Mouse (Mus musculus): Measurements from ENCODE around the gene Spint2.
"Not testable (repeated sequence)": the region's sequence is repeated elsewhere in the genome, so short reads cannot be mapped to it uniquely, and the experiment has no call there.

DNA sequence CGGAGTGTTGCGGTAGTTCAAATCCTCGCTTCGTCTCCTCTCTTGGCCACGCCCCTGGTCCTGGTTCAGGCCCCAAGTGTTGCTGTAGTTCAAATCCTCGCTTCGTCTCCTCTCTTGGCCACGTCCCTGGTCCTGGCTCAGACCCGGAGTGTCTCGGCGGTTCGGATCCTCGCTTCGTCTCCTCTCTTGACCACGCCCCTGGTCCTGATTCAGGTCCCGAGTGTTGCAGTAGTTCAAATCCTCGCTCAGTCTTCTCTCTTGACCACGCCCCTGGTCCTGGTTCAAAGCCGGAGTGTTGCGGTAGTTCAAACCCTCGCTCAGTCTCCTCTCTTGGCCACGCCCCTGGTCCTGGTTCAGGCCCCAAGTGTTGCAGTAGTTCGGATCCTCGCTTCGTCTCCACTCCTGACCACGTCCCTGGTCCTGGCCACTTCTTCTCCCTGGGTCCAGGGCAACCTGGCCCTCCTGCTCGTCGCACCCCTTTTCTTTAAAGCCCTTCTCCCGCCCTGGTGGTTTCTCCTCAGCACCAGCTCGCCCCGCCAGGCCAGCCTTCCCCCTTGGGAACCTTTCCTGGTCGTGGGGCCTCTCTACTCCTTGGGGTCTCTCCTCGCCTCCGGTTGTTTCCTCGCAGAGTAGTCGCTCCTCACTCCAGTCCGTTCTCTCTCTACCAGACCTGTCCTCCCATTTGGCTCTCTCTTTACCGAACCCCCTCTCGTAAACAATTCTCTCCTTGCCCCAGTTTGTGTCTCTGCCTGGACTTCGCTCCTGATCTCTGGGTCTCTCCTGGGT is 68.7 kb downstream of the Spint2 start:
- TF ChIP-seq GATA1, TAL1 (IDR thresholded peaks at IDR 0.05; ENCODE audit: low read length): not testable (repeated sequence)

All from erythroblast, embryonic 14.5 days (primary cell).